Mouse (Mus musculus) c-Kit-positive CD71-positive TER-119-positive erythroid progenitor cells, embryonic 14.5 days (primary cell): ENCODE data around the gene Gm8765.
"Not testable (repeated sequence)": the region's sequence is repeated elsewhere in the genome, so short reads cannot be mapped to it uniquely, and the experiment has no call there.

Source experiments
- DNase-seq: peaks from one replicate; pipeline ENCODE4 v3.0.0-alpha.2; 2013; ENCODE audit warnings: low spot score

Gene Gm8765

DNA sequence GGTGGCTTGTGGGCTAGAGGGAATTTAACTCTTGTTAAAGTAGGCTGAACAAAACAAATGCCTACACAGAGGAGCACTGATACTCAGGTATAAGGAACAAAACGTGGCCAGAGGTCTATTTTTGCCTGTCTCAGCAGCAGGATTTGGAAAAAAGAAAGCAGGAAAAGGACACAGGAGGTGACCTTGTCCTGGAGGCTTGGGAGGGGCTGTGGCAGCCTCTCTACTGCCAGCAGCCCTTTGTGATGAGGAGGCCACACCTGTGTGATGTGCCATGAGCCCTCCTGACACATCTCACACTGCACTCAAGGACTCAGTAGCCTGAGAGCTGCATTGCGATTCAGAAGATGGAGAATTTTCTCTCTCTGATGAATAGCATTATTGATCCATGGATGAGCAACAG, at the start of gene Gm8765:
Gene Gm8765, plus strand, starts transcription at position 301 of the 400 bp plus-strand sequence.
- DNase-seq: not testable (repeated sequence)

- not testable (repeated sequence) for DNase-seq
Measured at GRCm38 (mm10) chr13:50648771-50649170, 49.3 kb upstream of the Gm8765 start.

DNA sequence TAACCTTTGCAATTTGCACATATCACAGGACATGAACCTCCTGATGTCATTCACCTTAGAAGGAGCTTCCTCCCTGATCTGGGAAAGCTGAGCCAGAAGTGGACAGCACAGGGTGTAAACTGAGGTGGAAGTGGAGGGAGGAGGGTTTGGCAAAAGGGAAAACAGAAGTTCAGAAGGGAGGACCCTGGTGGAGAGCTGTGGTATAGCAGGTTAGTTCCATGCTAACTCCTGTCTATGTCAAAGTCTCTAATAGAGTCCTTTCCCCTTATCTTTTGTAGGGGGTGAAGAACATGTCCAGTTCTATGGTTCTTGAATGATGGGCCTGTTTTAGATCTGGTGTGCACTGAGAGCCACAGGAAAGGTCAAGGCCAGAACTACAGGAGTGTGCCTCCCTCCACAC, 52.2 kb downstream of the Gm8765 start:
- not testable (repeated sequence) for DNase-seq

- no peak for DNase-seq
Measured at GRCm38 (mm10) chr13:50751732-50752131, 53.6 kb downstream of the Gm8765 start.

GRCm38 (mm10) chr13:50752961-50753360, 54.8 kb downstream of the Gm8765 start:
- not testable (repeated sequence) for DNase-seq
